Mouse (Mus musculus) CH12.LX (cell line): ENCODE data around the gene Ramp2. TPM values are rescaled to one million over a fixed set of nuclear protein-coding genes. Genes with fewer than 3 reads are reported as not detected.
A peak's percentile ranks its signal among the peaks of the same experiment; 100 is the strongest.

Experiments used
- DNase-seq: peaks from one replicate; pipeline ENCODE4 v3.0.0-alpha.2; 2013; ENCODE audit errors: extremely low read depth
- H3K27ac ChIP-seq: 2 replicates; pipeline ENCODE4 v1.5.1; 2012; ENCODE audit warnings: low read depth, mild to moderate bottlenecking, control low read depth, moderate library complexity; ENCODE audit not compliant: insufficient read depth
- H3K27me3 ChIP-seq: replicated peaks from 2 replicates; pipeline ENCODE3; 2012; ENCODE audit warnings: inconsistent platforms
- H3K36me3 ChIP-seq, 2 experiments: replicated peaks in 1 of 2; 2 replicates each; pipeline versions ENCODE3 to v1.6.1; 2012; ENCODE audit warnings: inconsistent platforms in 1 of 2, low read length in 1 of 2, mild to moderate bottlenecking in 1 of 2, mixed read lengths in 1 of 2, moderate library complexity in 1 of 2; ENCODE audit not compliant: control insufficient read depth in 1 of 2, insufficient read depth in 1 of 2
- H3K4me1 ChIP-seq, 2 experiments: 2 replicates each; pipeline ENCODE4 v1.6.1; 2012; ENCODE audit warnings: inconsistent platforms in 1 of 2, moderate library complexity in 1 of 2; ENCODE audit not compliant: insufficient read depth in 2 of 2, control insufficient read depth in 1 of 2
- H3K4me2 ChIP-seq: 2 replicates; pipeline ENCODE4 v1.6.1; 2012; ENCODE audit warnings: low read depth, mild to moderate bottlenecking, control low read depth; ENCODE audit not compliant: poor library complexity, insufficient read depth, severe bottlenecking
- H3K4me3 ChIP-seq, 3 experiments: fragments of 150-350 bp in 1 of 3; sonication (generic) in 1 of 3; replicated peaks in 1 of 3; 2 replicates each; pipeline versions ENCODE3 to v1.5.1; 2011 to 2012; ENCODE audit warnings: low read depth in 2 of 3, low read length in 2 of 3, mild to moderate bottlenecking in 2 of 3, moderate library complexity in 2 of 3, control low read depth in 1 of 3, improper control_type of control experiment in 1 of 3, inconsistent platforms in 1 of 3, mixed read lengths in 1 of 3; ENCODE audit not compliant: poor library complexity in 1 of 3
- H3K79me2 ChIP-seq: replicated peaks from 2 replicates; pipeline ENCODE4 v1.6.1; 2012; ENCODE audit warnings: mild to moderate bottlenecking, moderate library complexity; ENCODE audit not compliant: control insufficient read depth, poor library complexity, insufficient read depth, severe bottlenecking; ENCODE audit errors: extremely low read depth
- H3K9ac ChIP-seq: 2 replicates; pipeline ENCODE4 v1.6.1; 2012; ENCODE audit warnings: low read depth, mild to moderate bottlenecking, control low read depth, moderate library complexity; ENCODE audit not compliant: insufficient read depth
- H3K9me3 ChIP-seq: replicated peaks from 2 replicates; pipeline ENCODE3; 2012; ENCODE audit warnings: low read length, inconsistent platforms, mixed read lengths
- BHLHE40 ChIP-seq: IDR thresholded peaks from 2 replicates; pipeline ENCODE4 v1.6.1; 2011; ENCODE audit warnings: mild to moderate bottlenecking, low read depth, low read length, improper control_type of control experiment
- CHD1 ChIP-seq: IDR thresholded peaks from 2 replicates; pipeline ENCODE4 v1.6.1; 2012; ENCODE audit warnings: low read depth, low read length, improper control_type of control experiment, inconsistent platforms
- CTCF ChIP-seq, 2 experiments: IDR thresholded peaks in 1 of 2; conservative IDR thresholded peaks in 1 of 2; 2 replicates each; pipeline ENCODE4 v1.5.1; 2011 to 2012; ENCODE audit warnings: low read depth in 2 of 2, low read length in 2 of 2, improper control_type of control experiment in 1 of 2, inconsistent platforms in 1 of 2, mild to moderate bottlenecking in 1 of 2, moderate library complexity in 1 of 2
- JUN ChIP-seq: IDR thresholded peaks from 2 replicates; pipeline ENCODE4 v1.6.1; 2011; ENCODE audit warnings: low read depth, mild to moderate bottlenecking, low read length, improper control_type of control experiment, moderate library complexity; ENCODE audit not compliant: insufficient read depth
- JUND ChIP-seq: conservative IDR thresholded peaks from 2 replicates; pipeline ENCODE4 v1.6.1; 2011; ENCODE audit warnings: low read depth, low read length, improper control_type of control experiment
- MAFK ChIP-seq: IDR thresholded peaks from 2 replicates; pipeline ENCODE4 v1.6.1; 2011; ENCODE audit warnings: low read length, improper control_type of control experiment; ENCODE audit not compliant: insufficient replicate concordance
- MAZ ChIP-seq: IDR thresholded peaks from 2 replicates; pipeline ENCODE4 v1.6.1; 2012; ENCODE audit warnings: low read depth, mild to moderate bottlenecking, inconsistent platforms, low read length, improper control_type of control experiment, moderate library complexity
- NELFE ChIP-seq: IDR thresholded peaks from 2 replicates; pipeline ENCODE4 v1.6.1; 2011; ENCODE audit warnings: low read depth, low read length, improper control_type of control experiment
- PAX5 ChIP-seq: IDR thresholded peaks from 2 replicates; pipeline ENCODE4 v1.6.1; 2012; ENCODE audit warnings: low read length, inconsistent platforms, mixed read lengths
- POLR2A ChIP-seq: IDR thresholded peaks from 2 replicates; pipeline ENCODE4 v1.6.1; 2011; ENCODE audit warnings: low read depth, mild to moderate bottlenecking, improper control_type of control experiment, low read length
- POLR2AphosphoS2 ChIP-seq: IDR thresholded peaks from 2 replicates; pipeline ENCODE4 v1.6.1; 2011; ENCODE audit warnings: low read depth, low read length, improper control_type of control experiment
- RAD21 ChIP-seq: IDR thresholded peaks from 2 replicates; pipeline ENCODE4 v1.6.1; 2011; ENCODE audit warnings: low read depth, mild to moderate bottlenecking, low read length, improper control_type of control experiment, moderate library complexity
- SMC3 ChIP-seq: IDR thresholded peaks from 2 replicates; pipeline ENCODE4 v1.6.1; 2011; ENCODE audit warnings: low read depth, low read length, improper control_type of control experiment
- TCF12 ChIP-seq: IDR thresholded peaks from 2 replicates; pipeline ENCODE4 v1.6.1; 2014; ENCODE audit warnings: low read depth, mild to moderate bottlenecking, inconsistent platforms, low read length, improper control_type of control experiment
- USF1 ChIP-seq: IDR thresholded peaks from 2 replicates; pipeline ENCODE4 v1.6.1; 2014; ENCODE audit warnings: low read depth, mild to moderate bottlenecking, inconsistent platforms, low read length, improper control_type of control experiment
- USF2 ChIP-seq: conservative IDR thresholded peaks from 2 replicates; pipeline ENCODE4 v1.6.1; 2011; ENCODE audit warnings: low read depth, low read length, improper control_type of control experiment
- ZC3H11A ChIP-seq: IDR thresholded peaks from 2 replicates; pipeline ENCODE4 v1.6.1; 2012; ENCODE audit warnings: low read depth, mild to moderate bottlenecking, inconsistent platforms, low read length, improper control_type of control experiment
- dilution Hi-C: fragments of 300-500 bp; cut with MboI; formaldehyde crosslinking; loops from 2 replicates; pipeline ENCODE4 v1.14.3; 2020; ENCODE audit warnings: low sequenced_read_pairs; ENCODE audit not compliant: extremely low pct_unique_long_range_greater_than_20kb, extremely low pct_ligation_motif_present
- in situ Hi-C: fragments of 300-500 bp; cut with MboI; formaldehyde crosslinking; loops from 3 replicates; pipeline ENCODE4 v1.14.3; 2019; ENCODE audit warnings: low sequenced_read_pairs, low pct_ligation_motif_present, low pct_unique_long_range_greater_than_20kb, mixed read lengths
- polyA plus RNA-seq: library from polyadenylated mRNA; unstranded; fragments of >175 nt; gene quantifications from 2 replicates; pipeline ENCODE4 v1.2.1, GENCODE M21; 2012; ENCODE audit warnings: low read depth; ENCODE audit not compliant: insufficient read length
- total RNA-seq, 2 experiments: library from RNA; depleted of rRNA; stranded (reverse); fragments of 300-350 nt in 1 of 2; fragments of >200 nt in 1 of 2; gene quantifications; 2 replicates each; pipeline ENCODE4 v1.2.3; 2012 to 2014

Gene Ramp2
- total and polyA plus RNA-seq, 3 experiments = 0.26 to 1.3 (median 0.33) TPM

- TF ChIP-seq USF1 = no peak
- no peak for TF ChIP-seq MAZ
- TF ChIP-seq CHD1 = no peak
- TF ChIP-seq NELFE = no peak
- TF ChIP-seq CTCF (conservative IDR thresholded peaks at IDR 0.05 in 1 of 2, IDR thresholded peaks at IDR 0.05 in 1 of 2; ENCODE audit: low read depth in 2 of 2, low read length in 2 of 2) = no peak
- TF ChIP-seq MAFK = no peak
- no peak for TF ChIP-seq POLR2AphosphoS2
- TF ChIP-seq POLR2A = no peak
- TF ChIP-seq JUND = no peak
- TF ChIP-seq ZC3H11A = no peak
- TF ChIP-seq BHLHE40 = no peak
- no peak for TF ChIP-seq JUN
- TF ChIP-seq TCF12 = no peak
- TF ChIP-seq SMC3 = no peak
- no peak for TF ChIP-seq PAX5
- no peak for TF ChIP-seq RAD21
- TF ChIP-seq USF2 = no peak
- H3K27me3 ChIP-seq = no peaks in the 10 kb centered on the region
- DNase-seq = no peak
- dilution Hi-C loops (no loop called here), in situ Hi-C loops (loop anchor here (10.0 kb wide), 1 partner anchor 80 kb away; no protein-coding TSS in a partner anchor)
- no peak overlapping the region for H3K4me2 ChIP-seq
- H3K4me3 ChIP-seq = no peak overlapping the region
- peaks cover 38% of the 10 kb centered on the region for H3K79me2 ChIP-seq
- no peak overlapping the region for H3K9ac ChIP-seq
- peaks cover under 1 to 12% of the 10 kb centered on the region in 2 experiments; a peak in 3 of 4 replicates for H3K4me1 ChIP-seq
- H3K9me3 ChIP-seq = no peaks in the 10 kb centered on the region
- peaks cover 70 to 99% of the 10 kb centered on the region in 2 experiments for H3K36me3 ChIP-seq
- no peak overlapping the region for H3K27ac ChIP-seq
These were observed 49.4 kb downstream of the Ramp2 start for GRCm38 (mm10) chr11:101295191-101295590.

GRCm38 (mm10) chr11:101300881-101301280 lies 55.1 kb downstream of the Ramp2 start:
- peak overlapping the region; percentile 70 to 95 (median 84) for H3K4me3 ChIP-seq
- H3K27ac ChIP-seq = no peak overlapping the region
- H3K4me2 ChIP-seq = peak overlapping the region; percentile 92
- DNase-seq = peak; percentile 45
- H3K4me1 ChIP-seq = peaks cover 3 to 26% of the 10 kb centered on the region in 2 experiments; a peak in 3 of 4 replicates
- in situ Hi-C loops = loop anchor here (10.0 kb wide), 1 partner anchor 216 kb away; the partner anchor contains the start of genes Coasy and Mlx
- no peaks in the 10 kb centered on the region for H3K9me3 ChIP-seq
- H3K36me3 ChIP-seq = peaks cover 23 to 46% of the 10 kb centered on the region in 2 experiments
- TF ChIP-seq POLR2A (no peak), POLR2AphosphoS2 (no peak), USF2 (no peak), JUN (no peak), CTCF (conservative IDR thresholded peaks at IDR 0.05 in 1 of 2, IDR thresholded peaks at IDR 0.05 in 1 of 2; ENCODE audit: low read depth in 2 of 2, low read length in 2 of 2) (peak; percentile 30 to 50; a peak in 3 of 4 replicates)
- peak overlapping the region; percentile 88 for H3K9ac ChIP-seq
- H3K79me2 ChIP-seq = peaks cover 53% of the 10 kb centered on the region
- dilution Hi-C loops = no loop called here
- no peaks in the 10 kb centered on the region for H3K27me3 ChIP-seq
